Mouse (Mus musculus) left cerebral cortex, postnatal 14 days (tissue): ENCODE results near the gene AI597479. TPM values are rescaled to one million over a fixed set of nuclear protein-coding genes. Genes with fewer than 3 reads are reported as not detected.
"Not testable (repeated sequence)": the region's sequence is repeated elsewhere in the genome, so short reads cannot be mapped to it uniquely, and the experiment has no call there.

Experiments used
- DNase-seq, 2 experiments: peaks; one replicate each; pipeline ENCODE4 v3.0.0; 2021 to 2022; ENCODE audit warnings: low spot score in 2 of 2, mixed read lengths in 1 of 2
- intact Hi-C: fragments of 180-260 bp; cut with DNase I; formaldehyde crosslinking; loops from one replicate; pipeline ENCODE4 v1.15.1; 2025
- total RNA-seq, 2 experiments: library from RNA; stranded (reverse); gene quantifications; 2 replicates each; pipeline ENCODE4 v1.2.3; 2021

The AI597479 gene
- total RNA-seq, 2 experiments from 2014 or later: 19.8 to 20.3 TPM

DNA sequence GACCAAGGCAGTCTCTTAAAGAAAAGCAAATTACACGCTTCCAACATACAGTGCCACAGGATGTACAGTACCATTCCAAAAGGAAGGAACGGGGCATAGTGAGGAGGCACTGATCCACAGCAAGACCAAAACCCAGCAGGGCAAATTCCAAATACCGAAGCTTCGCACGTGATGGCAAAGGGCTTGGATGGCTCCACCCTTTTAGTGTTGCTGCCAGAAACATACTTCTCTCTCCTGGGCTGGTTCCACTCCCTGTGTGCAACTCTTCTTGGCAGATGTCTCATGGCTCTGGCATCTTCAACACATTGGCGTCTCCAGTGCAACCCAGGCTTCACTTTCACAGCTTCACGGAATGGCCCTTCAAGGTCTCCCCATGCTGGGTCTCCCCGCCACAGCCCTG lies 18.9 kb downstream of the AI597479 start:
- no peak for DNase-seq
- intact Hi-C loops: no loop called here

DNA sequence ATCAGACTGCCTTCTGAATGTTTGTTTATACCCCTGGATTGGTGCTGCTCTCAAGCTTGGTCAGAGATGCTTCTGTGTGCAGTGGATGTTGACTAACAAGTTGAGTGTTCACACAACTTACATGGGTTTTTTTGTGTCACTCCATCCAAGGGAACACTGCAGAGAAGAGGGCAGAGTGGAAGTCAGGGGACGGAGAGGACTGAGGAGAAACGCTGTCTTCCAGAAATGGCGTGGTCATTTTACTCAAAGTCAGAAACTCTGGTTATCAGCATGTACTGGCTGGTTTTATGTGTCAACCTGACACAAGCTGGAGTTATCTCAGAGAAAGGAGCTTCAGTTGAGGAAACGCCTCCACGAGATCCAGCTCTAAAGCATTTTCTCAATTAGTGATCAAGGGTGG lies 22.4 kb downstream of the AI597479 start:
- DNase-seq: no peak
- intact Hi-C loops: no loop called here

DNA sequence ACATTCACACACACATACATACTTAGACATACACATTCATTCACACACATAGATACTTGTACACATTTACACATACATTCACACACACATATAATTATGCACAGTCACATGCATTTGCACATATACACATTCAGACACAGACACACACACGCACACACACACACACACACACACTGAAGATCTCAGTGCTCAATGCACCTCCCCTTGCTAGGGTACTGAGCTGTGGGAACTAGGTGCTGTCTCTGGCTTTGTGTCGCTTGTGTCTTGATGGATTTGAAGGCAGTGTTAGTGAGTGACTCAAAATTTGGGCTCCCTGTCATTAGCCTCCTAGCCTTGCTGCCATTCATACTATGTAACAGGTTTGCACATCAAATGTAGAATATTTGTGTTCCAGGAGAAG lies 24.1 kb downstream of the AI597479 start:
- intact Hi-C loops: no loop called here
- no peak for DNase-seq

DNA sequence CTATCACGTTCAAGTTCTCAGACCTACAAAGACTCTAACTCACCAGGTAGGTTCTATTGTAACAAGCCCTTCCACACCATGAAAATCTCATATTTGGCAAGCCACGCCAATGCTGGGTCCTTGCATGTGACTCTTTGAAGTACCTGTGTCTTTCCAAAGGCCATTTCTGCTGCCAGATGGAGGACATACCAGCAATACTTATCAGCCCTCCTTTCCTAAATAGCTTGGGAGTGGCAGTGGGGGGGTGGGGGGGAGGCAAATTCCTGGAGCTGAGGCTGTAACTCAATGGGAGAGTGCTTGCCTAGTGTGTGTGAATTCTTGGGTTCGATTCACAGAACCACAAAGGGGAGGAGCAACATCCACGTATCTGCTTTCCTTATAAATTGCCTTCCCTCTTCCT lies 26.2 kb downstream of the AI597479 start:
- DNase-seq: no peak
- intact Hi-C loops: no loop called here

DNA sequence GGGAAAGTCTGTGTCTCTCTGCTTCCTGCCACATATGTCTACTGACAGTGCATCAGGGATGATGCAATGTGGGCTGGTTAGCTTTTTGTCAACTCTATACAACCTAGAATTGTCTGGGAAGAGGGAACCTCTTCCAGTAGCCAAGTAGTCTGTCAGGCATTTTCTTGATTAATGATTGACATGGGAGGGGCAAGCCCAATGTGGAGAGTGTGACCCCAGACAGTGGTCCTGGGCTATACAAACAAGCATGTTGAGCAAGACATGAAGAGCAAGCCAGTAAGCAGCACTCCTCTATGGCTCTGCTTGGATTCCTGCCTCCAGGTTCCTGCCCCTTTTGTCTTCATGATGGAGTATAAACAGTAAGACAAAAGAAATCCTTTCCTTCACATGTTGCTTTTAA lies 28.7 kb downstream of the AI597479 start:
- intact Hi-C loops: no loop called here
- no peak for DNase-seq

DNA sequence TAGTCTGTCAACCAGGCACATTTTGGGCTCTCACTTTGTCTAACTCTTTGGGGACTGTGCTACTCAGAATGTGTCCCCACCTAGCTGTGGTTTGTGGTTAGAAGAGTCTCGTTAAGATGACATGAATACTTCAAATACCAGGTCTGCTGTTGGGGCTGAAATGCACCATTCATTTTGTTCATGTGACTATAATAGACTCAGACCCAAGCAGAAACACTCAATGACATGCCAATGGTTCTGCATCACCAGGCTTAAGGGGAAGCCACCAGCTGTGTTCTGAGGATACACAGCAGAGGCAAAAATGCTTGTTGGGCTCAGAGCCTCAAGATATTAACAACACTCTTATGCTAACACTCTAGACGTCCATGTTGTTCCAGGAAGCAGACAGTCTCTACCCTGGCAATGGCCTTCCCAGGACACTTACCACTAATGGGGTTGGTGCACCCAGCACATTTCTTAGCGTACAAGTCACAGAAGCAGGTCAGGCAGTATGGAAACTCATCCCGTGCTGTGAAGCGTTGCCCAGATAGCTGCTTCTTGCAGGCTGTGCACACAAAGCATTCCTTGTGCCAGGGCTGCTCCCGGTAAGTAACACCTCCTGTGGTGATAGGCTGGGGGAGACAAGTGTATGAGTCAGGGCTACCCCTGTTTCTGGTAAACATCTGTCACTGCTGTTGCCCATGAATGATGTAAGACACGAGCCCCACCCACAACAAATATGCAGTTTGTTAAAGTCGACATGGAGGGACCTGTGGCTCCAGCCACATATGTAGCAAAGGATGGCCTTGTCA lies 29.5 kb downstream of the AI597479 start:
- intact Hi-C loops: no loop called here

DNA sequence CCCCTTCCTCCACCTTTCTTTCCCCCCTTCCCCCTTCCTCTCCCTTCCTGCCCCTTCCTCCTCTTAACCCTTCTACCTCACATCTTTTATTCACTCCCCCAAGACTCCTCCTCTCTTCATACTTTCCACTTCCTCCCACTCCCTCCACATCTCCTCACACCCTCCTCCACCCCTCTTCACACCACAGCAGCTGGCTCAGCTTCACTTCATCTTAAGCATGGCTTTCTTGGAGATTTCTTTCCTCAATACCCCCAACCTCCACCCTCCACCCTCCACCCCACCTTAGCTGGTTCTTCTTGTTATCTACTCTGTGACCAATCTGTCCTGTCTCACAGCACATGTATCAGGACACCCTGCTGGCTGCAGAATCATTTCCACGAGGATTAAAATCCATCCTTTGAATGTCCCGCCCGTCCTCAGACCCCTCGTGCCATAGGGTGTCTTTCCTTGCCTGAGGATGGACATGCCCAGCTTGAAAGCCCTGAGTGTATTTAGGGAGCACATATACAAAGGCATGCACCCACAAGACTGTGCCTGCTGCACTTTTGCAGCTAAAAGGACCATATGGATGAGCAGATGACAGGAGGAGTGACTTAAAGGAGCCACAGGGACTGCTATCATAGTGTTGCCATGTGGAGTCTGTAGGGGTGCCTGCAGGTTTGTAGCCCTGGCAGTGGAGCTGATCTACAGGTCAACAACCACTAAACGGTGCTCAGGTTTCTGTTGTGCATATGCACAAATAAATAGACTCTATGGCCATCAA lies 31.9 kb downstream of the AI597479 start:
- intact Hi-C loops: no loop called here
- no peak for DNase-seq

More for the DNA sequence above, 29.5 kb downstream of the AI597479 start:
- DNase-seq: no peak

DNA sequence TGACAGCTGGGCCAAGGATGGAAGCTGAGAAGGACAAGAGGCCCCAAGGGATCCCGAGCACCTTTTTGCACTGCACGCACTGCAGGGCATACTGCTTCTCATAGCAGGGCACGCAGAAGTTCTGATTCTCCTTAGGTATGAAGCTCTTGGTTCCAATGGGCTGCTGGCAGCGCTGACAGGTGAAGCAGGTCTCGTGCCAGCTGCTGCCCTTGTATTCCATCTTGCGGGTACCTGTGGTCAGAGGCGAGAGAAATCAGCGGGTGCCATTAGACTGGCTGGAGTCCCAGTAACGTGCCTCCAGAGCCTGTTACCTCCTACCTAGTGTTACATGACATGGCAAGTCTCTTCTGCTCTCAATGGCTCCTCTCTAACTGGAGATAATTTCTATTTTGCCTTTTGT lies 33.1 kb downstream of the AI597479 start:
- intact Hi-C loops: no loop called here
- no peak for DNase-seq

DNA sequence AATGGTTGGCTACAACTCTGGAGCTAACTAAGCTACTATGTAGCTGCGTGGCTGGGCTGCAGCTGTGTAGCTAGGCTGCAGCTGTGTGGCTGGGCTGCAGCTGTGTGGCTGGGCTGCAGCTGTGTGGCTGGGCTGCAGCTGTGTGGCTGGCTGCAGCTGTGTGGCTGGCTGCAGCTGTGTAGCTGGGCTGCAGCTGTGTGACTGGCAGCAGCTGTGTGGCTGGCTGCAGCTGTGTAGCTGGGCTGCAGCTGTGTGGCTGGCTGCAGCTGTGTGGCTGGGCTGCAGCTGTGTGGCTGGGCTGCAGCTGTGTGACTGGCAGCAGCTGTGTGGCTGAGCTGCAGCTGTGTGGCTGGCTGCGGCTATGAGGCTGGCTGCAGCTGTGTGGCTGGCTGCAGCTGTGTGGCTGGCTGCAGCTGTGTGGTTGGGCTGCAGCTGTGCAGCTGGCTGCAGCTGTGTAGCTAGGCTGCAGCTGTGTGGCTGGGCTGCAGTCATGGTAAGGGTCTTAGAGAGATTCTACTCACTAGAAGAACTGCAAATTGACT lies 38.0 kb downstream of the AI597479 start:
- not testable (repeated sequence) for DNase-seq
- intact Hi-C loops: loop anchor here (5.0 kb wide), 1 partner anchor 41 kb away; no protein-coding TSS in a partner anchor

DNA sequence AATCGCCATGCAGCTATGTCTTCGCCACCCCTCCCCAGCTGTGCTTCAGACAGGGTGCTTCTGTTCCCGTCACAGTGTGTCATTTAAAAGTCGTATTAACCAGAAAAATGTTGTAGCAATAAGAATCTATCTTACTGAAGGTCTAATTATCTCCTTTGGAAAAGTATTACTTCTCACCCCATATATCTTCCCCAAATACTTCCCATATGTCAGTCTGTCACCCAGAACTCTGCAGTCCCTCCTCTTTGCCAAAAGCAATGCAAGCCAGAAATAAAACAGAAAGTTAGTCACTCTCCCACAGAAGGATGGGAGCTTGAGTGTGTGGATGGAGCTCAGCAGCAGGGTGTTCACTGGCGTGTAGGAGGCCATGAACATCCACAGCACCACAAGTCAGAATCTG lies 38.8 kb downstream of the AI597479 start:
- DNase-seq: peak; percentile 58 to 73
- intact Hi-C loops: loop anchor here (5.0 kb wide), 1 partner anchor 40 kb away; no protein-coding TSS in a partner anchor

DNA sequence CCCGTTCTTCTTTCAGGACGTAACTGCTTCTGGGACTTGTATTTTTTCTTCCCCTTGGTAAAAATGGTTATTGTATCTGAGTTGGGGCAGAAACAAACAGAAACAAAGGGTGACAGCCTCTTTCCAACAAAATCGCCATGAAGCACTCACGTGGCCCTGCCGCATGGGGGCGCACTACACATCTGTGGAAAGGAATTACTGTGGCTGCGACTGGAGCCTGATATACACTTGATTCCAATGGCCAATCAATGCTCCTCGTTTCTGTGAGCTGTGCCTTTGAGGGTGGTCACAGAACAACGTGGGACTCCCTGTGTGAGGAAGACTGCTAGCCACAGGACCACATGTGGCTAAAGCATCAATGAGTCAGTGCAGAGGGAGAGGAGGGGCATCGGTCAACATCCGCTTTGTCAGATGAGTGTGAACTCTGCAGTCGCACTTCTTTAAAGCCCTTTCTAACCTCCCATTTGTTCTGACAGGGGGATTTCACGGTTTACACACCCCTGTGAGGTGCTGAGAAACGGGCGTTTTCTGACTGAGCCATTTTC lies 39.8 kb downstream of the AI597479 start:
- intact Hi-C loops: loop anchor here (5.0 kb wide), 1 partner anchor 39 kb away; no protein-coding TSS in a partner anchor
- DNase-seq: no peak

DNA sequence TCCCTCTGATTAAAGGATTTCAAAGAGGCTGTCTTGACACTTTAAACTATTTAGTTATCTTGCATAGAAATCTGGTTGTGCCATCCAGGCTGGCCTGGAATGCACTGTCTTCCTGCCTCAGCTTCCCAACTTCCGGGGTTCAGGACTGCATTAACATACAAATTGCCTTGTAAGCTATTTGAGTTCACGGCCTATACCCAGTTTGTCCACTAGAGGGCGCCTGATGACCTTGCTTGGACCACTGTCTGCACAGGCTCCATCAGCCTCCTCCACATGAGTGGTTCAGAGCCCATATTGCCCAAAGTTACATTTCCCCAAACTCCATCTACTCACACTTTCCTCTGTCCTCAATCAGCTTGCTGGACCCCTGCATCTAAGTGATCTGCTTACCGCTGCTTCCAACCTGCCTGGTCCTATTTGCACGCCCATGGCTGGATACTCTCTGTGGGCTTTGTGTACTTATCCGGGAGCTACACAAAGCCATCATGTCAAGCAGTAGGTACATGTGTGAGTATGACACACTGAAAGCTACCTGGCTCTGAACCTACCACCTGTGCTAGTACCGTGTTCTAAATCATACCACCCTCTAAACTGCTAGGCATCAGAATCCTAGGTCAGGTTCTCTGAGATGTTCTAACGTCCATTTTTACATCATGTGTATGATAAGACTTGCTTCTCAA lies 41.2 kb downstream of the AI597479 start:
- intact Hi-C loops: loop anchor here (1.0 to 5.0 kb wide), 2 partner anchors 38 to 125 kb away; no protein-coding TSS in a partner anchor

DNA sequence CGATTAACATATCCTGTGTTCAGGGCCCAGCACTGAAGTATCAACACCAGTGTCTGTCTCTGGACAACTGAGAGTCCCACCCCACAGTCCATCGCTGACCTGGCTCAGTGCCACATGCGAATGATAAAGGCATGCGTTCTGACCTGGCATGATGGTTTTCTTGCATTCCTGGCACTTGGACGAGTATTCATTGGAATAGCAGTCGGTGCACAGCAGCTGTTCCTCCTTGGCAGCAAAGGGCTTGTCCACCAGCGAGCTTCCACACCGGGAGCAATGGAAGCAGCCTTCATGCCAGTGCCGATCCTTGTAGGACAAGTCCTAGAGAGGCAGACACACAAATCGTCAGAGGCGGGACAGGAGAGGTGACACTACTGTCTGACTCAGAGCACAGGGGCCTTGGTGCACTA lies 43.0 kb downstream of the AI597479 start:
- no peak for DNase-seq
- intact Hi-C loops: no loop called here

More for the DNA sequence above, 41.2 kb downstream of the AI597479 start:
- DNase-seq: peak; percentile 92

DNA sequence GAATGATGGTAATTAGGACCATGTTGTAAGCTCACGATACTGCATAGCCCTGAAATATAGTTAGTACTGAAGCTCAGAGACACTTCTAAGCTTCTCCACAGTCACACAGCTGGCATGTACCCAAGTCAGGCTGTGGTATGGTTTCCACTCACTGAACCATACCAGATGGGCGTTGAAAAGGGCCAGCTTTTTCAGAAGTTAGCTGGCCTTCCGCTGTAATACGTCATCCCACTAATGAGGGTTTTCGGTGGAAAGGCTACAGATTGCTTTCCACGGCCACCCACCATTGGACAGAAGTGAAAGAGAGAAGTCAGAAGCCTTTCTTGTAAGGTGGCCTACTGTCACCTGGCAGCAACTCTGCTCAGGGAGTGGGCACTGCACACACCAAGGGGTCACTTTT lies 44.3 kb downstream of the AI597479 start:
- intact Hi-C loops: loop anchor here (1.0 kb wide), 1 partner anchor 121 kb away; no protein-coding TSS in a partner anchor
- DNase-seq: no peak

DNA sequence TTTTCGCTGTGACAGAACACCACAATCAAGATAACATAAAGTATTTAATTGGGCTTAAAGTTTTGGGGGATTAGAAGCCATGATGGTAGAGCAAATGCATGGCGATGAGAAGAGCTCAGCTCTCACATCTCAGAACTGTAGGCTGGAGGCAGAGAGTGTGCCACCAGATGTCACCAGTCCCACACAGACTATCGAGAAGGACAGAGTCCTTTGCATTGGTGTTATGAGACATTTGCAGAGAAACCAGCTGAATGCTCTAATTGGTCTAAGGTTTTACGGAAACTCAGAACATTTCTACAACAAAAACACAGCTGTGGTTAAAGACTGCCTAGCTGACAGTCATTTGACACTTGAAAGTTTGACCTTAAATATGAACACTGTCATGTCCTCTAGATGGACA lies 44.8 kb downstream of the AI597479 start:
- intact Hi-C loops: loop anchor here (1.0 kb wide), 1 partner anchor 121 kb away; no protein-coding TSS in a partner anchor
- no peak for DNase-seq

DNA sequence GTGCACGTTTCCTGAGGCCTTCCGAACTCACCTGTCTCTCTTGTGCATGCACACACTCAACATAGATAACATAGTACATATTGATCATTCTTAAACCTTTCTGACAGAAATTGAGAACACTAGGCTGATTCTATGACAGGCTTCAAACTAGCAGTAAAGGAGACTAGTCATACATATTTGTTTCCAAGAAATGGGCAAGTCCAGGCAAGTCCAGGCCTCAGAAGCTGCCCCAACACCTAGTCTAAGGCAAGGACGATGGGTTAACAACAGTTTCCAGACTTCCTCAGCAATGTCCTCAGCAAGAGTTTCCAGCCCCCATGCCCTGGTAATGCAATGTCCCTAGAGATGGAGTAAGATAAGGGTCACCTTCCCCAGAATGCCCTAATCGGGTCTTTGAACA lies 45.3 kb downstream of the AI597479 start:
- intact Hi-C loops: loop anchor here (1.0 kb wide), 1 partner anchor 121 kb away; no protein-coding TSS in a partner anchor
- no peak for DNase-seq

DNA sequence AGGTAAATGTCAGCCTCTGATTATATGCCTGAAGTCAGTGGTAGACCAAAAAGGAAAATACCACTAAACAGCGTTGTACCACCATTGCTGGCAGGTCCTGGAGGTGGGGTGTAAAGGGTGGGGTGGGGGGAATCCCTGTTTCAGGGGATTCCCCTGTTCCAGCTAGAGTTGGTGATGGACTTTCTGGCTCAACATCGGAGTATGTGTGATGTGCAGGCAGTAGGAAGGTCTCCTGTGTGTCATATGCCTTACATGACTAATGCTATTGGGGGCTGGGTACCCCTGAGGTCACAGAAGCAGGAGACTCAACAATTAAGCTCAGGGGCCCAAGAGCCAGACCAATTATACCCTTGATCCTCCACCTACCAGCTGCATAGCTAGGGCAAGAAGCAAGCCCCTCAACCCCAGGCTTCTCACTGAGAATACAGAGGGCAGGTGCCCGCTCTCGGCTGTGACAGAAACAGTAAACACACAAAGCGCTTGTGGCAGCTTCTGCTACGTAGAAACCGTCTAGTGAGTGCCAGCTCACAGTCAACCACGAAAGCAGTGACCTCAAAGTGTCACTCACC lies 45.9 kb downstream of the AI597479 start:
- intact Hi-C loops: no loop called here
- DNase-seq: no peak

DNA sequence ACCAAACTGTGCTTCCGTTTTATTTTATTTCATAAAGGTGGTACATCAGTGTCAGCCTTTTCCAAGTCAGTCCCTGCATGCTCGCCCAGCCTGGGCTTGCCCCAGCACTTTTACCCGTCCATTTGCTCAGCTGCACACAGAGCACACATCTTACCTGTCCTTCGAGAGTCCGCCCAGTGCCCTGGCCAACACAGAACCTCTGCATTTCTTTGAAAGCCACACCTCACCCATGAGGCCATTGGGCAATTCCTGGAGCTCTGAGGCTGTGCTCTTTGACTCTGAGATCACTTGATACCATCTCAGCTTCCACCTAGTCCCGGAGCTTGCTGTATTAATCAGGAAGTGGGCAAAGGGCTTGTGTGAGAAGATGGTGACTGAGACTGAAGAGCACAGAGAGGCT lies 46.9 kb downstream of the AI597479 start:
- DNase-seq: no peak

DNA sequence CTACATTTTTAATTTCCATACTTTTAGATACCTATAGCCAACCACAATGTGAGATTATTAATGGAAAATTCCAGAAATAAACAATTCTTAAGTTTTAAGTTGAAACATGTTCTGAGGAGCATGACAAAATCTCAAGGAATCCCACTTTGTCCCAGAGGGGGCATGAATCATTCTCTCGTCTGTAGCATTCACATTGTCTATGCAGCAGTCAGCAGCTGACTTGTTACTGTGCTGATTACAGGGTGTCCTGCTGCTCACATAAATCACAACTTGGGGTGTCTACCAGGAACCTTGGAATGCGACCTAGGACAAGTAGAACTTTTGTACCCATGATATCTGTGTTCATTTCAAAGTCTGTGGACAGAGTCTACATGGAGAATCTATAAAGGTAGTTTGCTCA lies 49.0 kb downstream of the AI597479 start:
- intact Hi-C loops: no loop called here

More for the DNA sequence above, 46.9 kb downstream of the AI597479 start:
- intact Hi-C loops: no loop called here

More for the DNA sequence above, 49.0 kb downstream of the AI597479 start:
- DNase-seq: no peak
